Mouse (Mus musculus) brain, embryonic 14.5 days (tissue): ENCODE measurements around the gene Nckap5.

Source experiments
- CTCF ChIP-seq: fragments of 200-500 bp; IDR thresholded peaks from 2 replicates; pipeline ENCODE4 v1.5.1; 2012; ENCODE audit warnings: inconsistent platforms, mild to moderate bottlenecking, moderate library complexity, borderline replicate concordance; ENCODE audit not compliant: insufficient read depth, insufficient read length; ENCODE audit errors: extremely low read depth
- POLR2A ChIP-seq: fragments of 200-500 bp; IDR thresholded peaks from 2 replicates; pipeline ENCODE4 v1.6.1; 2012; ENCODE audit warnings: mild to moderate bottlenecking, inconsistent platforms, borderline replicate concordance; ENCODE audit not compliant: poor library complexity, insufficient read depth, insufficient read length, severe bottlenecking; ENCODE audit errors: extremely low read depth

GRCm38 (mm10) chr1:126817381-126818034 lies 13.1 kb downstream of the Nckap5 start:
- TF ChIP-seq CTCF (no peak), POLR2A (no peak)
